Mouse (Mus musculus): Measurements from ENCODE around the gene Mmp25.

GRCm38 (mm10) chr17:23651363-23651762 is 6.3 kb upstream of the Mmp25 start:
- TF ChIP-seq CTCF (IDR thresholded peaks at IDR 0.05; ENCODE audit: low read depth), result no peak
- TF ChIP-seq EP300 (optimal IDR thresholded peaks at IDR 0.05), result no peak

Data from stomach, postnatal 0 days (tissue).